17 mouse cellular contexts compared by ENCODE assay signal in the genomic region with DNA sequence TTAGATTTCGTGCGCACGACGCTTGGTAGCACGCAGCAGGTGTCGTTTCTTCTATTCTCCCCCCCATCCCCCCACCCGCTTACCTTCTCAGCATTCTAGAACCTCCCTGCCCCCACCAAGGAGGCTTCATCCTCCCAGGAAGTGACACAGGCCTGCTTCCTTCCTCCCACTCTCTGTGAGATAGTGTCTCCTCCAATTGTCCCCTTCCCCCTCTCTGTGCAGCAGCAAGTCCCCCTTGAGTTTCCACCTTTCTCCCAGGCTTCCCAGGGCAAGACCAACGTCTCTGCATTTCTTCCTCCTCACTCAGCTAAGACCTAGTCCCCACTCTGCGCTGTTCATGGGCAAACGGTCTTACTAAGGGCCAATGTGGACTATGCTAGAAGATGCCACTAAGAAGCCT. TPM values are rescaled to one million over a fixed set of nuclear protein-coding genes. Genes with fewer than 3 reads are reported as not detected.
DNase-seq lines count a peak whose midpoint lies in the region; ATAC-seq lines count a peak whose summit lies in the region.
"Had no signal": no experiment of that assay in that cellular context is flagged by ENCODE, and none has a peak within 500 bp of the region (broad histone marks: within the 10 kb centered on the region; RNA-seq: fewer than 3 reads in every experiment).

No protein-coding gene starts in this region.

- 53% methylated on average over 10 of the region's 10 CpGs for WGBS in heart, embryonic 15.5 days

- no peaks in the 10 kb centered on the region for H3K27me3 ChIP-seq in heart, embryonic 15.5 days
- H3K27me3 ChIP-seq: forebrain, embryonic 13.5 days; hindbrain, embryonic 15.5 days had no signal

- no peak overlapping the region for H3K9ac ChIP-seq in heart, embryonic 15.5 days
- H3K9ac ChIP-seq: forebrain, embryonic 13.5 days; hindbrain, embryonic 15.5 days; liver, embryonic 14.5 days; midbrain, embryonic 13.5 days had no signal

- H3K27ac ChIP-seq in heart, embryonic 15.5 days = no peak overlapping the region
- H3K27ac ChIP-seq: embryonic facial prominence, embryonic 10.5 days; forebrain, embryonic 13.5 days; hindbrain, embryonic 15.5 days; liver, embryonic 14.5 days; midbrain, embryonic 13.5 days had no signal

- no peaks in the 10 kb centered on the region for H3K9me3 ChIP-seq in heart, embryonic 15.5 days (replicated peaks)
- H3K9me3 ChIP-seq: embryonic facial prominence, embryonic 10.5 days; forebrain, embryonic 13.5 days; hindbrain, embryonic 15.5 days; midbrain, embryonic 13.5 days had no signal

- intact Hi-C loops in heart, postnatal 36 days (cut with DNase I) = no loop called here

- 0 out of 2 replicates have a peak overlapping the region, but pooled peaks have one; percentile 6 for H3K4me2 ChIP-seq in heart, embryonic 15.5 days
- H3K4me2 ChIP-seq: forebrain, embryonic 13.5 days; hindbrain, embryonic 15.5 days; midbrain, embryonic 13.5 days had no signal

- no peak for DNase-seq in heart, postnatal 36 days
- peak; percentile 69 to 86 for DNase-seq in thymus, adult 18-20 months
- DNase-seq in gastrocnemius, adult 18-20 months (ENCODE audit: low spot score) = no peak
- no peak for DNase-seq in cerebellum, postnatal 36 days
- DNase-seq in frontal cortex, postnatal 10 days (ENCODE audit: low spot score in 2 of 2) = no peak
- DNase-seq: cerebellum, postnatal 25 days; kidney, adult 8-10 months; left cerebral cortex, postnatal 4 days; retina, postnatal 1 day had no signal

- no peaks in the 10 kb centered on the region for H3K36me3 ChIP-seq in heart, embryonic 15.5 days
- H3K36me3 ChIP-seq: embryonic facial prominence, embryonic 10.5 days; hindbrain, embryonic 15.5 days; midbrain, embryonic 13.5 days had no signal

- 0 out of 2 replicates have a peak, but pooled peaks have one; percentile 27 for ATAC-seq in heart, embryonic 15.5 days (replicated peaks; ENCODE audit: insufficient number of reproducible peaks, insufficient read depth, low FRiP score, low read depth)
- 0 out of 2 replicates have a peak, but pooled peaks have one; percentile 42 for ATAC-seq in common myeloid progenitor, adult 5-6 weeks (replicated peaks; ENCODE audit: low read depth, poor library complexity, severe bottlenecking)
- ATAC-seq: forebrain, embryonic 13.5 days; lung, postnatal 0 days; midbrain, embryonic 13.5 days had no signal

- H3K4me1 ChIP-seq in heart, embryonic 15.5 days (replicated peaks) = peaks cover 18% of the 10 kb centered on the region
- H3K4me1 ChIP-seq: hindbrain, embryonic 15.5 days had no signal

- H3K4me3 ChIP-seq in heart, embryonic 15.5 days = no peak overlapping the region
- H3K4me3 ChIP-seq: embryonic facial prominence, embryonic 10.5 days; forebrain, embryonic 13.5 days; hindbrain, embryonic 15.5 days; midbrain, embryonic 13.5 days had no signal

RNA-seq across cellular contexts. Expression of gene Dusp5, which starts 8.9 kb away (rescaled TPM):
- polyA plus RNA-seq in heart, embryonic 15.5 days (2015; fragmentation: Nextera tagmentation; extraction: Ambion mirVana) = 7.4 and 10.4 TPM in 2 replicates
- total RNA-seq in heart, postnatal 36 days (2021) = 10 to 100 TPM in 1 of 2 experiments, 1 to 10 TPM in 1; 4.1 to 12.8 TPM
- 16.6 and 19.8 TPM in 2 replicates for total RNA-seq in common myeloid progenitor, adult 5-6 weeks (2017)
- total RNA-seq in gastrocnemius, adult 18-20 months (2021) = 1 to 10 TPM in 1 of 2 experiments, under 1 TPM in 1; 0.84 to 1.2 TPM

Comparison
In these comparisons a context has a peak if more than half of its experiments do, and no peak if none do; other contexts are left out.
1. DNase-seq: peak in thymus, adult 18-20 months (2 of 2); none in heart, postnatal 36 days (0 of 2), gastrocnemius, adult 18-20 months (single experiment), cerebellum, postnatal 36 days (0 of 2) and frontal cortex, postnatal 10 days (0 of 2).